Mouse (Mus musculus) MEL (cell line): ENCODE results near the gene Auts2.

Experiments
- CHD1 ChIP-seq: IDR thresholded peaks from 2 replicates; pipeline ENCODE4 v1.6.1; 2012; ENCODE audit warnings: low read depth, mild to moderate bottlenecking, inconsistent platforms, low read length, improper control_type of control experiment
- CTCF ChIP-seq, 3 experiments: IDR thresholded peaks in 2 of 3; conservative IDR thresholded peaks in 1 of 3; 2 replicates each; pipeline ENCODE4 v1.5.1; 2011 to 2012; ENCODE audit warnings: low read length in 3 of 3, low read depth in 2 of 3, mild to moderate bottlenecking in 2 of 3, improper control_type of control experiment in 1 of 3, inconsistent platforms in 1 of 3, mixed read lengths in 1 of 3, moderate library complexity in 1 of 3; ENCODE audit not compliant: control insufficient read depth in 1 of 3, insufficient read depth in 1 of 3, poor library complexity in 1 of 3, severe bottlenecking in 1 of 3
- MAFK ChIP-seq: IDR thresholded peaks from 2 replicates; pipeline ENCODE4 v1.6.1; 2011; ENCODE audit warnings: low read depth, mild to moderate bottlenecking, low read length, improper control_type of control experiment, borderline replicate concordance
- UBTF ChIP-seq: IDR thresholded peaks from 2 replicates; pipeline ENCODE4 v1.6.1; 2012; ENCODE audit warnings: low read depth, mild to moderate bottlenecking, inconsistent platforms, low read length, improper control_type of control experiment, moderate library complexity, borderline replicate concordance; ENCODE audit not compliant: insufficient read depth
- ZC3H11A ChIP-seq: IDR thresholded peaks from 2 replicates; pipeline ENCODE4 v1.6.1; 2012; ENCODE audit warnings: low read depth, mild to moderate bottlenecking, inconsistent platforms, low read length, improper control_type of control experiment

- TF ChIP-seq CTCF (IDR thresholded peaks at IDR 0.05 in 2 of 3, conservative IDR thresholded peaks at IDR 0.05 in 1 of 3; ENCODE audit: control insufficient read depth in 1 of 3, insufficient read depth in 1 of 3, low read depth in 2 of 3, low read length in 3 of 3, poor library complexity in 1 of 3, severe bottlenecking in 1 of 3) (no peak), ZC3H11A (no peak), UBTF (no peak), MAFK (no peak), CHD1 (no peak)
Observed at GRCm38 (mm10) chr5:131869711-131870499, 673.2 kb downstream of the Auts2 start.
